Mouse (Mus musculus): ENCODE data around the gene Mfng.

GRCm38 (mm10) chr15:78761112-78761511, 12.2 kb downstream of the Mfng start:
- TF ChIP-seq POLR2A (IDR thresholded peaks at IDR 0.05; ENCODE audit: extremely low read depth, insufficient read depth, low read length) = no peak
- no peak for TF ChIP-seq CTCF (IDR thresholded peaks at IDR 0.05; ENCODE audit: extremely low read depth, insufficient read depth, low read length)

Measured in cortical plate, adult 2 months (tissue).